Mouse (Mus musculus): ENCODE measurements around the gene Mrpl23.

Mrpl23 gene

DNA sequence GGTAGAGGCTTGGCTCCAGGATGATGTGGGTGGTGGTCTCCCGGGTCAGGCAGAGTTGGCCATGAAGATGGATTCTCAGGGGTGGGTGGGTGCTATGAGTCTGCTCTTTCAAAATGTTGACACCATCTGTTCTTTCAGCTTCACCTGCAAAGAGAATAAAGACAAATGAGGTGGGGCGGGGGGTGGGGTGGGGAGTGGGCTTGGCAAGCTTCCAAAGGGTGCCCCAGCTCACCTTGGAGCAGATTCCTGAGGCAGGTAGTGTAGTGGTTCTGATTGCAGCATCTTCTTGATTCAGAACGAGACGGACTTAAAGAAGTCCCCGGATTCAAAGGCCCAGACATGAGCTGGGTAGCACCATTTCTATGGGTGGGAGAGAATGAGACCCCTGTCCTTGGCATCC, 43.5 kb downstream of the Mrpl23 start:
- no peak for DNase-seq

GRCm38 (mm10) chr7:142576472-142577326, 44.2 kb downstream of the Mrpl23 start:
- peak; percentile 21 for DNase-seq

- peak; percentile 23 for DNase-seq
Measured at GRCm38 (mm10) chr7:142577806-142578423, 45.4 kb downstream of the Mrpl23 start.

DNA sequence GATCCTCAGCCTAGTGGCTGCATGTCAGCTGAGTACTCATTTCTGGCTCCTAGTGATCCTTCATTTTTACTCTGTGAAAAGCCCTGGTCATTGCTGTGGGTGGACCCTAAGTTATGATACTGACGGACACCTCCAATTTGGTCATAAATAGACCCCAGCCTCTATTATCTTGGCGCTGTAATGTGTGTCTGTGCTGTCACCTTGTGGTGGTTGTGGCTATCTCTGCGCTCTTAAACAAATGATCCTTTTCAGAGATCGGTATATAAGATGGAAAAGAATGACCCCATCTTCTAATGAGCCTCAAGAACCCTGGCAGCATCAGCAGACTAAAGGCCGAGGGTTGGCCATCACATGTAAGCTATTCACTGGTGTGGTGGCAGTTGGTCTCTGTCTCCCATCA, 46.6 kb downstream of the Mrpl23 start:
- DNase-seq = no peak

- peak; percentile 80 for DNase-seq
Measured at GRCm38 (mm10) chr7:142580121-142580879, 47.8 kb downstream of the Mrpl23 start.

DNA sequence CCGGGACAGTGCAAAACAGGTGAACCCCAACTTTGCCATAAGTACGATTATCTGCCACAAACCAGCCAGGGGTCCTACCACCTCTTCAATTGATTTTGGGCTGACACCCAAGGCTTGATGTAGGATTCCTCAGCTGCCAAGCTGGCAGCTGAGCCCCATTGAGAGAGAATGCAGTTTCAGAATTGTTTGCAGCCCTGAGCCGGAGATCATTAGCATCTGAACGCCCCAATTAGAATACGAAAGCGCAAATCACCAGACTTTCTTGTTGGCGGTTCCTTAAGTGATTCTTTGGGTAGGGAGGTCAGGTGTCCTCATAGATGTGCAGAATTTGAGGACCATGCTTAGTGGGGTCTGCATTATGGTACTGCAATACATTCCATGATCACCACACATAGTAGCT, 48.7 kb downstream of the Mrpl23 start:
- DNase-seq = peak; percentile 3

DNA sequence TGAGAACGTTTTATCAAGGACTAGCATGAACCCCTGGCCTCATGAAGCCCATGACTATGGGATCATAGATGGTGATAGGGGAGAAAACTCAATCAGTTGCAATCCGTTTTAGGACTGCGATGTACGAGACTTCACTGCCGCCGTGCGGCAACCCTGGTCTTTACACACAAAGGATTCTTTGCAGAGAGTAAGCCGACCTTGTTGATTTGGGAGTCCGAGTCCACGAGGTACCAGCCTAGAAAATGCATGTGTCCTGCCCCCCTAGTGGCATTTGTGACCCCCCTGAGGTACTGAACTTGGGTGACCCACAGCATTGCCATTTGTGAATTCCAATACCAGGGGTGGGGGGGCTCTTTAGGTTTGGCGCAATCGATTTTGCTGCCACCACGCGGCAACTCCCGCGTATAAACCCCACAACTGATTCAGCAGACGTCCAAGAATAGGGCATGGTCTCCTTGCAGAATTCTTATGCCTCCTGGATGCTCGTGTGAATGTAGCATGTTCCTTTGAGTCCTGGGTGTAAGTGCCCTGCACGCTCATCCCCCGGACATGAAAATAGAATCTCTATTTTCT, 49.3 kb downstream of the Mrpl23 start:
- peak; percentile 69 for DNase-seq

DNA sequence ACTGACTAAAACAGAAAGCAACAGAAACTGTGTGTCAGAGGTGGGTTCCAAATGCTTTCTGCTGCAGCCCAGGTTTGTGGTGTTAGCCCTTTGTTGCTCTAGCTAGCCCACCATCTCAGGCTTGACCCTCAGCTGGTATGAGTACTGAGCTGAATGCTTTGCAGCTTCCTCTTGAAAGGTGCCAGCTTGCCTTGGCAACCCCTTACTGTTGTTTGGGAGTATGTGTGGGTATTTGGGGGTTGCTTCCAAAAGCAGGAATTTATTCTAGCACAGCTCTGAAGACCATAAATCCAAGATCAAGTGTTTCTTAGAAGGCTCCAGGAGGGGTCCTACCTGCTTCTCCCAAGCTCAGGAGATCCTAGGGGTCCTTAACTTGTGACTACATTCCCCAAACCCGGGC, 52.4 kb downstream of the Mrpl23 start:
- no peak for DNase-seq

- DNase-seq = no peak
Measured at GRCm38 (mm10) chr7:142585890-142586289, 53.4 kb downstream of the Mrpl23 start.

GRCm38 (mm10) chr7:142588282-142588941, 55.9 kb downstream of the Mrpl23 start:
- no peak for DNase-seq

All from cerebellum, adult 8-10 months (tissue).